Mouse (Mus musculus): ENCODE results near the gene Epdr1. TPM values are rescaled to one million over a fixed set of nuclear protein-coding genes. Genes with fewer than 3 reads are reported as not detected.

The Epdr1 gene
- polyA plus RNA-seq, 1 experiment from 2014 or later: 21.5 TPM

Other genes starting within 250 kb of the Epdr1 start
- 30.7 and 34.6 TPM in 2 replicates for gene Stard3nl, start 224.1 kb downstream of the Epdr1 start, polyA plus RNA-seq (2015; fragmentation: Nextera tagmentation; extraction: Ambion mirVana)
- 0.59 and 0.81 TPM in 2 replicates for gene Sfrp4, start 3.2 kb upstream of the Epdr1 start, polyA plus RNA-seq (2015; fragmentation: Nextera tagmentation; extraction: Ambion mirVana)
- not detected in 2 replicates for gene Nme8, start 77.9 kb upstream of the Epdr1 start, polyA plus RNA-seq (2015; fragmentation: Nextera tagmentation; extraction: Ambion mirVana)
- gene Gpr141, start 204.3 kb upstream of the Epdr1 start, polyA plus RNA-seq (2015; fragmentation: Nextera tagmentation; extraction: Ambion mirVana): 1.3 and 1.4 TPM in 2 replicates